Mouse (Mus musculus) gastrocnemius, postnatal 25 days (tissue): ENCODE measurements at regions not wholly inside any gene's neighbourhood (a gene's known extent, or its start where the extent isn't known, plus 50 kb on each side); places are given as distances from the start of the nearest gene placed in this dataset.

Experiments used
- DNase-seq: peaks from one replicate; pipeline ENCODE4 v3.0.0; 2022

GRCm38 (mm10) chr19:14035371-14035770 lies 122.0 kb downstream of the Olfr1505 start:
- DNase-seq, result no peak

GRCm38 (mm10) chr19:14035785-14036184 lies 122.5 kb downstream of the Olfr1505 start:
- DNase-seq, result no peak

- no peak for DNase-seq
Observed at GRCm38 (mm10) chr19:14036750-14037149, 123.4 kb downstream of the Olfr1505 start.

- DNase-seq, result no peak
Observed at GRCm38 (mm10) chr19:14042753-14043152, 129.4 kb downstream of the Olfr1505 start.

- DNase-seq, result no peak
Observed at GRCm38 (mm10) chr19:14045456-14045855, 132.1 kb downstream of the Olfr1505 start.

- no peak for DNase-seq
Observed at GRCm38 (mm10) chr19:14052052-14052451, 138.7 kb downstream of the Olfr1505 start.

GRCm38 (mm10) chr19:14080538-14080937 lies 167.2 kb downstream of the Olfr1505 start:
- no peak for DNase-seq

- DNase-seq, result no peak
Observed at GRCm38 (mm10) chr19:14084726-14085125, 171.4 kb downstream of the Olfr1505 start.

- no peak for DNase-seq
Observed at GRCm38 (mm10) chr19:14090106-14090505, 176.8 kb downstream of the Olfr1505 start.

- no peak for DNase-seq
Observed at GRCm38 (mm10) chr19:14094191-14094590, 180.9 kb downstream of the Olfr1505 start.

- no peak for DNase-seq
Observed at GRCm38 (mm10) chr19:14096187-14096586, 182.9 kb downstream of the Olfr1505 start.

- no peak for DNase-seq
Observed at GRCm38 (mm10) chr19:14109091-14109490, 195.8 kb downstream of the Olfr1505 start.

- no peak for DNase-seq
Observed at GRCm38 (mm10) chr19:14123348-14124113, 210.2 kb downstream of the Olfr1505 start.

- DNase-seq, result no peak
Observed at GRCm38 (mm10) chr19:14124250-14124827, 211.0 kb downstream of the Olfr1505 start.

- no peak for DNase-seq
Observed at GRCm38 (mm10) chr19:14124986-14125385, 211.7 kb downstream of the Olfr1505 start.

GRCm38 (mm10) chr19:14128397-14129209 lies 215.3 kb downstream of the Olfr1505 start:
- peak; percentile 48 for DNase-seq

GRCm38 (mm10) chr19:14161217-14161616 lies 247.9 kb downstream of the Olfr1505 start:
- DNase-seq, result no peak

GRCm38 (mm10) chr19:14162773-14163172 lies 249.4 kb downstream of the Olfr1505 start:
- DNase-seq, result no peak

GRCm38 (mm10) chr19:14165775-14166174 lies 252.4 kb downstream of the Olfr1505 start:
- DNase-seq, result no peak

GRCm38 (mm10) chr19:14180244-14180643 lies 266.9 kb downstream of the Olfr1505 start:
- no peak for DNase-seq

- no peak for DNase-seq
Observed at GRCm38 (mm10) chr19:14180956-14181355, 267.6 kb downstream of the Olfr1505 start.

- no peak for DNase-seq
Observed at GRCm38 (mm10) chr19:14181661-14182415, 268.5 kb downstream of the Olfr1505 start.
